Mouse (Mus musculus): Measurements from ENCODE around the gene Olfr857. TPM values are rescaled to one million over a fixed set of nuclear protein-coding genes. Genes with fewer than 3 reads are reported as not detected.
"Not testable (repeated sequence)": the region's sequence is repeated elsewhere in the genome, so short reads cannot be mapped to it uniquely, and the experiment has no call there.

The Olfr857 gene
- polyA plus RNA-seq (2012; rRNA removed): not detected in 2 replicates

DNA sequence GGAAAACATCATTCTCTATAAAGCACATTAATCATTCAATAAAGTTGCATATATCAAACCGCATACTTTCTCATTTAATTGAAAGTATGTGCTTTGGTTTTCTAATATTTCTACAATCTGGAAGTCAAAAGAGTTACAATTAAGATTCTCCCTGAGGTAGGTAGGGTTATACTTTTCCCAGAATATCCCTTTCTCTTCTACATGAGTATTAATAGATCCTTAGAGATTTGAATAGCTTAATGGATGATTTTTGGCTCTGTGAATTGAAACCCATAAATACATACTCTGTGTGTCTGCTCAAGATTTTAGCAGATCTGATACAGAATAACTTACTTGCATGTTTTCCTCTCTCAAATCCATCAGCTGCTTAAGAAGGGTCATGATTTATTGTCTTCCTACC is at the start of gene Olfr857:
Gene Olfr857 (plus strand): TSS at position 301 of the 400 bp plus-strand sequence.
- no peak for DNase-seq (ENCODE audit: low read depth)

DNA sequence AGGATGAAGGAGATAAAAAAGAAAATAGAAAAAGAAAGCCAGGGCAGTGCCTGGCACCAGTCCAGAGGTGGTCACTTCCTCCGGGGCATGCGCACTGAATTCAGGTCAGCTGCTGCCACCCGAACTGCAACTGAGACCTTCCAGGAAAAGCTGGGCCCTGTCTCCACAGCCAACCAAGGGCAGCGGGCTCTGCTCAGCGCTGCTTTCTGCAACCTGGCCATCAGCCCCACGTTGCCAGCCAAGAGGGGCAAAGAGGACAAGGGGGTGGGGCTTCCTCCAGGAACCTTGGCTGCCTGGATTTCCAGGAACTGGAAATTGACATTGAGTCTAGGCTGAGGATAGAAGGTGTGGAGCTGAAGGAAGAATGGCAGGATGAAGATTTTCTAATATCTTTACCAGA is 19.0 kb upstream of the Olfr857 start:
- DNase-seq (ENCODE audit: low read depth): no peak

DNA sequence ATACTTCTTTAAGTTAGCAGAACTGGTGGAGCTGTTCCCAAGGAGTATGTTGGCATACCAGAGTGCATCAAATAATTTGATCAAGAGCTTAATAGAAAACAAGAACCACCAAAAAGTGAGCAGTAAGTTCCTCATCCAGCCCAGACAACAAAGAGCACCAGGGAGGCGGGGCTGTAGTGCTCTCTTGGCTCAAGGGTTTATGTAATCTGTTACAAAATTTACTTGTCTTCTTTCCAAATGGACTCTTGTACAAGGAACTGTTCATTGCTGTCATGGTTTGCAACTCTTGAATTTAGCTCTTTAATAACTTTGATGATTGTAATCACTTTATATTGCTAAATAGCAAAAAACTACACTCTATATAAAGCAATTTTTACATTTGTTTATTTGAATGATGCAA is 17.8 kb upstream of the Olfr857 start:
- DNase-seq (ENCODE audit: low read depth): peak; percentile 1

DNA sequence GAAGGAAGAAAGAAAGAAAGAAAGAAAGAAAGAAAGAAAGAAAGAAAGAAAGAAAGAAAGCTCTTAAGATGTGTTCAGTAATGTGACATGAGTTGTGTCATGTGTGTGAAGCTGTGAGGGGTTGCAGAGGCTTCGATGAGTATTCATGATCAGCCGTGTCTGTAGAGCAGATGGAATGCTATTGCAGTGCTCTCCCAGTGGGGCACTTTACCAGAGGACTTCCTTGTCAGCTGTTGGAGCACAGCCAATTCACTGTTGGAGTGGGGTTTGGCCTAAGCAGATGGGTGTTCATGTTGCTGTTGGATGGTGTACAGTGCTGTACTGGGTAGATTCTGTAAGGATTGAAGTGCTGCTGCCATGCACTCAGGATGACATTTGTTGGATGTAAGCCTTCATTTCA is 16.8 kb upstream of the Olfr857 start:
- DNase-seq (ENCODE audit: low read depth): no peak

DNA sequence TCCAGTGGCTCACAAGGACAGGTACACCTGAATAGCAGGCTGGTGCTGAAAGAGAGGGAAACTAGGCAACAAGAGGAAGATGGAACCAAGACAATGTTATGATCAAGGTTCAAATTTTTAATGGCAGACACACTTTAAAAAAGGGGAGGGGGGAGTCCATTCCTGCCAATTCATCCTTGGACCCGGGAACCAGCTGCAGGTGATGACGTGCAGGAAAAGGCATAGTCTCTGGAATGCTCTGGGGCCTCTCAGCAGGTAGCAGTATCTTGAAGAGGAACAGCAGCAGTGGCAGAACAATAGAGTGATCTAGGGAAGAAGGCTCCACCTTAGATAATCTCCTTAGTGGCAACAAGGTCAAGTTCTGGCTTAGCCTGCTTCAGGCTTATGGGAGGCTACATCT is 14.9 kb upstream of the Olfr857 start:
- DNase-seq (ENCODE audit: low read depth): not testable (repeated sequence)

DNA sequence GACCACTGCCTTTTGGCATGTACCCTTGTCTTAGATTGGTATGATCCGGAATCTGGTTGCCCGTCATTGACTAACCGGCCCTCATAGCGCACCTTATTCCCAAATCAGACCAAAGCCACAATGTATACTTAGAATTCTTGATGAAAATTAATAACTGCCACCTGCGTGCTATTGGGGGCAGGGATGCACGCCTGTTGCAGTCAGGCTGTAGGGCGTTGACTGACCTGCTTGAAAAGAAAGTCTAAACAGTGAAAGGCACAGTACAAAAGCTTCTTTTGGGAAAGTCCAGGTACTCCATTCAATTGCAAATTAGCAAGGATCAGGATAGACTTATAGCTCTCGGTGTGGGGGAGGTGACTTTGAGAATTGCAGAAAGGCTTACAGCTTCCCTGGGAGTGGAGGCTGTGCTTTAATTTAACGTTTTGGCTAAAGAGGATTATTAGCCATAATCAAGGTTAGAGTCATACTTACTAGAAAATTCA is 14.3 kb upstream of the Olfr857 start:
- DNase-seq (ENCODE audit: low read depth): not testable (repeated sequence)

DNA sequence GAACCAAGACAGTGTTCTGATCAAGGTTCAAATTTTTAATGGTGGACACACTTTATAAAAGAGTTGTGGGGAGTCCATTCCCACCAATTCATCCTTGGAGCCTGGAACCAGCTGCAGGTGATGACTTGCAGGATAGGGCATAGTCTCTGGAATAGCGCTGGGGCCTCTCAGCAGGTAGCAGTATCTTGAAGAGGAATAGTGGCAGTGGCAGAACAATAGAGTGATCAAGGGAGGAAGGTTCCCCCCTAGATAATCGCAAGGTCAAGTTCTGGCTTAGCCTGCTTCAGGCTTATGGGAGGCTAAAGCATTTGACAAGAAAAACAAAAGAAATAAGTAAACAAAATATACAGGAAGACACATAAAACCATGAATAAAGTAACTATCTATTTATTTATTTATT is 4.7 kb upstream of the Olfr857 start:
- DNase-seq (ENCODE audit: low read depth): not testable (repeated sequence)

Other genes starting within 250 kb of the Olfr857 start
- gene Olfr850, start 231.2 kb upstream of the Olfr857 start, polyA plus RNA-seq (2012; rRNA removed): not detected in 2 replicates
- gene Olfr851, start 216.1 kb upstream of the Olfr857 start, polyA plus RNA-seq (2012; rRNA removed): not detected in 2 replicates
- gene Olfr853, start 168.4 kb upstream of the Olfr857 start, polyA plus RNA-seq (2012; rRNA removed): not detected in 2 replicates
- gene Olfr854, start 142.1 kb upstream of the Olfr857 start, polyA plus RNA-seq (2012; rRNA removed): not detected in 2 replicates
- not detected in 2 replicates for gene Olfr855, start 126.8 kb upstream of the Olfr857 start, polyA plus RNA-seq (2012; rRNA removed)
- 8.9 and 9.7 TPM in 2 replicates for gene Zfp317, start 87.3 kb upstream of the Olfr857 start, polyA plus RNA-seq (2012; rRNA removed)
- gene Olfr58, start 70.8 kb downstream of the Olfr857 start, polyA plus RNA-seq (2012; rRNA removed): not detected in 2 replicates
- gene Olfr859, start 95.5 kb downstream of the Olfr857 start, polyA plus RNA-seq (2012; rRNA removed): not detected in 2 replicates
- gene Olfr860, start 140.3 kb downstream of the Olfr857 start, polyA plus RNA-seq (2012; rRNA removed): not detected in 2 replicates
- gene Olfr862, start 178.6 kb downstream of the Olfr857 start, polyA plus RNA-seq (2012; rRNA removed): not detected in 2 replicates
- gene Olfr77, start 207.4 kb downstream of the Olfr857 start, polyA plus RNA-seq (2012; rRNA removed): not detected in 2 replicates

Data from gonadal fat pad, adult 2 months (tissue).